Mouse (Mus musculus) left cerebral cortex, adult 2 months (tissue): ENCODE data around the gene Dnali1. TPM values are rescaled to one million over a fixed set of nuclear protein-coding genes. Genes with fewer than 3 reads are reported as not detected.

ENCODE experiments used
- DNase-seq, 2 experiments: peaks; one replicate each; pipeline ENCODE4 v3.0.0; 2021 to 2022; ENCODE audit warnings: low spot score in 2 of 2, mixed read lengths in 1 of 2; ENCODE audit errors: extremely low spot score in 1 of 2
- H3K27ac ChIP-seq: fragments of 200-600 bp; 2 replicates; pipeline ENCODE4 v1.8.1; 2022
- H3K4me3 ChIP-seq: fragments of 200-600 bp; 2 replicates; pipeline ENCODE4 v1.8.1; 2022
- CTCF ChIP-seq: fragments of 200-600 bp; IDR thresholded peaks from 2 replicates; pipeline ENCODE4 v1.8.1; 2022; ENCODE audit warnings: antibody characterized with exemption, mild to moderate bottlenecking, moderate library complexity
- intact Hi-C: fragments of 180-260 bp; cut with DNase I; formaldehyde crosslinking; loops from one replicate; pipeline ENCODE4 v1.15.1; 2025
- long read RNA-seq, 2 experiments: library from polyadenylated mRNA; stranded (forward); transcript quantifications; one replicate each; pipeline ENCODE4 v2.0.0; 2021; ENCODE audit warnings: borderline mapping rate in 2 of 2
- total RNA-seq, 2 experiments: library from RNA; stranded (reverse); gene quantifications; 2 replicates each; pipeline ENCODE4 v1.2.3; 2021

Dnali1 gene
- total RNA-seq, result under 1 TPM; 0.27 to 0.37 TPM
- long read RNA-seq, experiment 1, result 0 reads
- long read RNA-seq, experiment 2, result 0 reads

DNA sequence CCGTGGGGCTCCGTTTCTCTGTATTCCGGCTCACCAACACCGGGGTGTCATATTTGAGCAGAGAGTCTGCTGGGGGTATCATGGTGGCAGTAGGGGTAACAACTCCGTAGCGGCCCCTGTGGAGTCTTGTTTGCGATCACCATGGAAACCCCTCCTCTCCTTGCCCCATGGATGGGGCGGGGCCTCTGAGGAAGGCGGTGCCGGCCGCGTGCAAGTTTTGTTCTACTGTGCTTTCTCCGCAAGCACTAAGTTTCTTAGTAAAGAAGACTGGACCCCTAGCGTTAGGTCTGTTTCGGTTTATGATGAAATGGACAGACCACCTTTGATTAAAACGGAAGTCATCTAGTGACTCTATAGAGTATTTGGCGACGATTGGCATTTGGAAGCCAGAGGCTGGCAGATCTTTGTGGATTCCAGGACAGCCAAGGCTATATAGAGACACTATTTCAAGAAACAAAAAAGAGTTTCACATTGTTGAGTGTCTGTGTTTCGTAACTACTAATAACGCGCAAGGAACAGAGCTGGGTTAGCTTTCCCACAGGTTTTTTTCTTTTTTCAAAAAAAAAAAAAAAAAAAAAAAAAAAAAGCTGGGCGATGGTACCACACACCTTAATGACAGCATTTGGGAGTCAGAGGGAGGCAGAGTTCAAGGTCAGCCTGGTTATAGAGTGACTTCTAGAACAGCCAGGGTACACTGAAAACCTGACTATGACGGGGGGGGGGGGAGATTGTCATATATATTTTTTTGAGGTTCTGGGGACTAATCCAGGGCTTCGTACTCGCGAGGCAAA lies at the start of gene Dnali1:
Gene Dnali1, minus strand, starts transcription at position 187 of the 791 bp plus-strand sequence.
- Histone ChIP-seq H3K27ac (peak within 1 kb of the TSS; percentile 79), H3K4me3 (peak within 1 kb of the TSS; percentile 93)
- TF ChIP-seq CTCF, result no peak
- peak; percentile 32 to 39 for DNase-seq
- intact Hi-C loops, result loop anchor here (1.0 kb wide), 1 partner anchor 20 kb away; the partner anchor contains the start of gene Meaf6

DNA sequence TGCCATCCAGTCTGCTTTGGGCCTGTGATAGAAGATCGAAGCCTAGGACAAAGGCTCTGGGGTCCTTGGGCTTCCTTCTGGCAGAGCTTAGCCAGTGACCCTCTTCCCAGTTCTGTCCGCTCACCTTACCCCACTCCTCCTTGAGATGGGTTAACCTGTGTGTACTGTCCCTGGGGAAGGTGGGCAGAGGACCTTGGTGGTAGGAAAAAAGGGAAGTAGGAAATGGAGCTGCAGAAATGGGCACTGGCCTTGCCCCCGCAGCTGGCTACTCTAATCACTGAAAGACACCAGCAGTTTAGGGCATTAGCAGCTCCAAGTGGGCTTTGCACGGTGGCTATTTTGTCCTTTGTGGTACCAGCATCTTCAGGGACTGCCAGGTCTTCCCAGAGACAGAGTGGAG lies 49.6 kb upstream of the Dnali1 start:
- H3K4me3 ChIP-seq, result no peak overlapping the region
- peak overlapping the region; percentile 80 for H3K27ac ChIP-seq
- intact Hi-C loops, result no loop called here
- peak in 1 of 2 experiments; percentile 9 for DNase-seq
- no peak for TF ChIP-seq CTCF

DNA sequence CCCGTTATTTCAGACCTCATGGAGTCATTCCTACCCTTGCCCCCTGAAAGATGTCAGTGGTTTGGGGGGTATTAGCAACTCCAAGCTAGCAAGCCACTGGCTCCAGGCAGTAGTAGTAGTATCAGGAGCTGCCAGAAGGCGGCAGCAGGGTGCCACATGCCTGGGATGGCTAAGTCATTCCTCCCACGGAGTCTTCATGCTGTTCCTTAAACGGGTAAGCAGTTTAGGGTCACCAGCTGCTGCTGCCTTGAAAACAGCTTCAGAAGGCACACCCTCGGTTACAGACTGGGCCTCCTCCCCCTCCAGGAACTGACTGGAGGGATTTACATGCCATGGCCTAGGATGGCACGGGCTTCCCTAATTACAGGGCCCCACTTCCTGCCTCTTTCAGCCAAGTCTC lies 49.1 kb upstream of the Dnali1 start:
- TF ChIP-seq CTCF, result peak; percentile 94
- no peak overlapping the region for H3K4me3 ChIP-seq
- peak; percentile 86 to 92 for DNase-seq
- intact Hi-C loops, result no loop called here
- H3K27ac ChIP-seq, result peak overlapping the region; percentile 80

DNA sequence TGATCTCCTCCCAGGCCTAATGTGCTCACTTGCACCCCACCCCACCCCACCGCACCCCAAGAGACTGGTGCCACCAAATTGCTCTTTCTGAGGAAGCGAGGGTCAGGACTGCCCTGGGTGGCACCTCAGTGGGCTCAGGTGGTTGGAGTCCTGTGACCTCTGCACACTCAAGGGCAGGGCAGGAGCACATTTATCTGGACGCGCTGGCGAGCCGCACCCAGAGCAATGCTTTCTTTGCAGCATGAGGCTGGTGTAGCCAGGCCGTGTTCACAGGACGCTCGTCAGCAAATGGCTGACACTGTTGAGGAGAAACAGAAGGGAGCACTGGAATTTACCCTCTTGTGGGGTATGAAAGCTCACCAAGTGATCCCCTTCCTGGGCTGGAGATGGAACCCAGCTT lies 39.9 kb upstream of the Dnali1 start:
- TF ChIP-seq CTCF, result no peak

DNA sequence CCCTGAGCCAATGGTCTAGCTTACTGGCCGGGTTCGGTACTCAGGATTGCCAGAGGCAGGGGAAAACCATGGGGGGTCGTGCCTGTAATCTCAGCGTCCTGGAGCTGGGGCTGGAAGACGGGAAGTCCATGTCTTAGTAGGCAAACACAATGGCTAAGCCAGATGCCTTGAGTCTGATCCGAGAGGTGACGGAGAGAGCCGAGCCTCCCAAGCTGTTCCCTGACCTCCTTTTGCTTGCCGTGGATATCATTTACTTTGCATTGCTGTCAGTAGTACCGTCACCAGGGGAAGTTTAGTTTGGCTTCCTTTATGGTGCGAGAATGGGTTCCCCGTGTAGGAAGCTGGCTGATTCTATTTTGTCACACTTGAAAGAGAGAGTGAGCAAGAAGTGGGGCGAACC lies 35.8 kb upstream of the Dnali1 start:
- TF ChIP-seq CTCF, result no peak
- intact Hi-C loops, result no loop called here
- Histone ChIP-seq H3K4me3 (no peak overlapping the region), H3K27ac (no peak overlapping the region)
- DNase-seq, result no peak

More for the DNA sequence above, 39.9 kb upstream of the Dnali1 start:
- Histone ChIP-seq H3K27ac (no peak overlapping the region), H3K4me3 (no peak overlapping the region)
- no peak for DNase-seq
- intact Hi-C loops, result no loop called here

DNA sequence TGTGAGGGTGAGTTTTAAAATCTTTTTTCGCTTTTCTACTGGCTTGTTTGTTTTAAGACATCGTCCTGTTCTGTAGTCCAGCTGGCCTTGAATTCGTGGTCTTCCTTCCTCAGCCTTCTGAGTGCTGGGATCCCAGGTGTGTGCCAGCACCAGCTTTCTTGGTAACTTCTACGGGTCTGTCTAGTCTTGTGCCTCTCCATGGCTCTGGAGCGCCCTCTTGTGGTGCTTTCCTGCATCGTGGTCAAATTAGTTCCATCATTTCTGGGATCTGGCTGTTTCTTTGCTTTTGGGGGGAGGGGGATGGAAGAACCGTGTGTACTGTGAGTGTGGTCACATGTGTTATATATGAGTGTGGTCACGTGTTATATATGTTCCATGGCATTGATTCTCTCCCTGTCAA lies 34.0 kb upstream of the Dnali1 start:
- peak; percentile 71 to 86 for DNase-seq
- intact Hi-C loops, result no loop called here

DNA sequence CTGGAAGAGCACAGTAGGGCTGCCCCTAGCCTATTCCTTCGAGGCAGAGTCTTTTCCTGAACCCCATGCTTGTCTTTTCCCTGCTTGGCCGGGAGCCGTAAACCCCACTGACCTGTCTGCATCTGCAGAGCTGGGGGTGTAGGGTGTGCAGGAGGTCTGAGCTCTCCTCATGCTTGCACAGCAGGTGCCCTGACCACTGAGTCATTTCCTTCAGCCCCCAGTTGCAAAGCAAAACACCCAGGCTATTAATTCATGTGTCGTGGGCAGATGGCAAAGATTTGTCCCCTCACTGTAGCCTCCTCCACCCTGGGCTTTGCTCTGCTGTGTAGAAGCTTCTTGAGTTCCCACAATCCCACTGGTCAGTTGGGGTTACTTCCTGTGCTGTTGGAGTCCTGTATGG lies 31.9 kb upstream of the Dnali1 start:
- Histone ChIP-seq H3K27ac (no peak overlapping the region), H3K4me3 (no peak overlapping the region)
- no peak for DNase-seq
- TF ChIP-seq CTCF, result no peak
- intact Hi-C loops, result no loop called here

More for the DNA sequence above, 34.0 kb upstream of the Dnali1 start:
- H3K4me3 ChIP-seq, result no peak overlapping the region
- H3K27ac ChIP-seq, result no peak overlapping the region
- peak; percentile 97 for TF ChIP-seq CTCF

DNA sequence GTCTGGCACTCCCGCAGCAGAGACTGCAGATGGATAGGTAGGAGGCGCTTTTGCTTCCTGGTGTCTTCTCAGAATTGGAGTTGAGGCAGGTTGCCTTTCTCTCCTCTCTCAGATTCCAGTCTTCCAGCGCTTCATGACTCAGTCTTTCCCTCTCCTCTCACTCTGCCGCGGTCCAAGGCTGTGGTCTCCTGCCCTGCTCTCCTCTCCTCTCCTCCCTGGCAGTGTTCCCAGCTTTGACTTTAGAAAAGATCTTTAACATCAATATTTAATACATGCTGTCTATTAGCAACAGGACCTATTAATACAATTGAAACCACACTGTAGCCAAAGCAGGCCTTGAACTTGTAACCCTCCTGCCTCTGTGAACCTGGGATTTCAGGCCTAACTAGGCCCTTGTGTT lies 30.6 kb upstream of the Dnali1 start:
- no peak for DNase-seq
- TF ChIP-seq CTCF, result no peak
- H3K27ac ChIP-seq, result no peak overlapping the region
- intact Hi-C loops, result no loop called here
- no peak overlapping the region for H3K4me3 ChIP-seq

DNA sequence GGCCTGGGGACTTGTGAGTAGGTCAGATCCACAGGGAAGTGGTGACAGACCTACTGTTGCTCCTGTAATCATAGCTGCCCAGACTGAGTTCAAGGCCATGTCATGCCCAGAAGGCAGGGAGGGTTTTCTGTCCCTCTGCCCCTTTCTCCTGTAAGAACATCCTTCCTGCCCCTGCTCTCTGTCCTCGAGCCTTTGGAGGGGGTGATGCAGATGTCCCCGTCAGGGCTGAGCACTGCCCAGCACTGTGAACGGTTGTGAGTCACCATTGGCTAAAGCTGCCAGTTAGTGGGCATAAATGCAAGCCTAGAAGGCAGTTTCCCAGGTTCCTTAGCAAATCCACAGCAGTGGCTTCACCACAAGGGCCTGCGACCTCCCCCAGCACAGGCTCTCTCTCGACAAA lies 27.5 kb upstream of the Dnali1 start:
- Histone ChIP-seq H3K4me3 (no peak overlapping the region), H3K27ac (no peak overlapping the region)
- intact Hi-C loops, result no loop called here
- TF ChIP-seq CTCF, result no peak
- DNase-seq, result no peak

DNA sequence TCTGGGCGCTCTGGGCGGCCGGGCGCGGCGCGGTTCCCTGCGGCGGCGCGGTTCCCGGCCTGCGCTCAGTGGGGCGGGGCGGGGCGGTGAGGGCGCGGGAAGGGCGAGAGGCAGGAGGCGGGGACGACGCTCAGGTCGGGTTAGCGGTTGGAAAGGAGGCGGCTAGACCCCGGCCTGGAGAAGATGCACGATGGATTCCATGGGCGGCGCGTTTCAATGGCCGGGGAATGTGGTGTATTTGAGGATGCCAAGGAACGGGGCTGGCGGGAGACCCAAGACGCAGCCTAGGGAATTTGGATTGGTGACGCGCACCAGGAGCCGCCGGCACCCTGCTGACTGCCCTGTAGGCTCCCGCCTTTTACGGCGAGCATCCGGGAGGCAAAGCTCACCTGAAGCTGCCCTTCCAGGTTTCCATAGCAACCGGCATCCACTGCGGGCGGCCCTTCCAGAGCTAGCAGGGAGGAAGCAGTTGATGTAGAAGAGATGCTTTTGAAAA lies 19.9 kb upstream of the Dnali1 start:
- TF ChIP-seq CTCF, result no peak
- DNase-seq, result peak; percentile 68 to 74
- intact Hi-C loops, result loop anchor here (1.0 kb wide), 1 partner anchor 19 kb away; the partner anchor contains the start of gene Snip1
- Histone ChIP-seq H3K27ac (peak overlapping the region; percentile 94), H3K4me3 (peak overlapping the region; percentile 61)

DNA sequence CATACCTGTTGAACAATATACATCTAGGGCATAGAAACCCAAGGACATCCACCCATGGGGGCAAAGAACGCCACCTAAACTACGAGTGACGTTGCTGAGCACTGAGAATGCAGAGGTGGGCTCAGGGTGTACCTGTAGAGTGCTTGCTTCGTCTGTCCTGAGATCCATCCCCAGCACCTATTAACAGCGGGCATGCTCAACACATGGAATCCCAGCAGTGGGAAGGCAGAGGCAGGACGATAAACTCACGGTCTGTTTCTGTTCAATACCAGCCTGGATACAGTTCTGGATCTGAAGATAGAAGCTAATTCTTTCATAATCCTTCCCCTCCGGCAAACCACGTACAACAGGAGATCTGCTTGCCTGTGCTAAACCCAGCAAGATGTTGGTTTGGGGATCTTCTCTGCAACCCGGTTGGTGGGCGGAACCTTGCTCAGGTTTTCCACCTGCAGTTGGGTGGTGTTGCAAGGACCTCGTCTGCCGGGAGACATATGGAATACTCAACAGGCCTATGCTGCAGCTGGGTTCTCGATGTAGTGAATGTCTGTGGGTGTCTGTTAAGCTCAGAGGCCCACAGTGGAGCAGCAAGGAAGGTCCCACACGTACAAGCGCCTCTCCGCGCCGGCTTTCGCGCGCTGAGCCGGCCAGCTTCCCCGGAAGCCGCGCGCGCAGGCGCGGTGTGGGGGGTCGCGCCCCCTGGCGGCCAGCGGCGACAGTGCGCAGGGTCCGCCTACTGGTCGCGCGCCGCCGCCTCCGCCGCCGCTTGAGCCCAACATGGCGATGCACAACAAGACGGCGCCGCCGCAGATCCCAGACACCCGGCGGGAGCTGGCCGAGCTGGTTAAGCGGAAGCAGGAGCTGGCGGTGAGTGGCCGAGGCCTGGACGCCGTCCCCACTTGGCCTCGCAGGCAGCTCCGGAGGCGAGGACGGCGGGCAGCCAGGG lies 19.2 kb upstream of the Dnali1 start, which contains the start of gene Meaf6:
Gene Meaf6, plus strand, starts transcription at position 732 of the 943 bp plus-strand sequence.
- intact Hi-C loops, result loop anchor here (1.0 kb wide), 1 partner anchor 18 kb away; the partner anchor contains the start of gene Snip1
- peak; percentile 92 to 98 for DNase-seq
- peak within 1 kb of the TSS; percentile 94 for H3K27ac ChIP-seq
- peak; percentile 98 for TF ChIP-seq CTCF
- peak within 1 kb of the TSS; percentile 61 for H3K4me3 ChIP-seq

DNA sequence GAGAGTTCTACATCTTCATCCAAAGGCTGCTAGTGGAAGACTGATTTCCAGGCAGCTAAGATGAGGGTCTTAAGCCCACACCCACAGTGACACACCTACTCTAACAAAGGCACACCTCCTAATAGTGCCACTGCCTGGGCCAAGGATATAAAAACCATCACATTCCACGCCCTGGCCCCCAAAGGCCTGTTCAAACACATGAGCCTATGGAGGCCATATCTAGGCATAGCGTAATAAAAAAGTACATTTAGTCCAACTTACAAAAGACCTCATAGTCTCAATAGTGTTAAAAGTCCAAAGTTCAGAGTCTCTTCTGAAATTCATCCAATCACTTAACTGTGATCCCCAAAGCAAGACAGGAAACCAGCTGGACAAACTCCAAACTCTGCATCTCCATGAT lies 13.2 kb upstream of the Dnali1 start:
- no peak for DNase-seq
- intact Hi-C loops, result no loop called here
- Histone ChIP-seq H3K4me3 (no peak overlapping the region), H3K27ac (no peak overlapping the region)
- TF ChIP-seq CTCF, result no peak
